Mouse (Mus musculus): ENCODE data around the gene Gse1.

- TF ChIP-seq ZC3H11A (IDR thresholded peaks at IDR 0.05; ENCODE audit: borderline replicate concordance, low read depth, low read length): no peak
- TF ChIP-seq CHD2 (IDR thresholded peaks at IDR 0.05; ENCODE audit: low read depth, low read length): no peak
These were observed 142.2 kb downstream of the Gse1 start for GRCm38 (mm10) chr8:120370461-120370860.
